Mouse (Mus musculus) bone marrow macrophage, adult 2 months (primary cell): ENCODE results near the gene B630019K06Rik. TPM values are rescaled to one million over a fixed set of nuclear protein-coding genes. Genes with fewer than 3 reads are reported as not detected.

Experiments used
- H3K27ac ChIP-seq: 2 replicates; pipeline ENCODE4 v1.5.1; 2012; ENCODE audit warnings: low read depth, low read length; ENCODE audit not compliant: insufficient read depth
- H3K4me1 ChIP-seq: 2 replicates; pipeline ENCODE4 v1.6.1; 2012; ENCODE audit warnings: low read length; ENCODE audit not compliant: control insufficient read depth, insufficient read depth
- H3K4me3 ChIP-seq: 2 replicates; pipeline ENCODE4 v1.5.1; 2012; ENCODE audit warnings: mild to moderate bottlenecking, low read length, moderate library complexity; ENCODE audit not compliant: insufficient read depth
- CTCF ChIP-seq: IDR thresholded peaks from 2 replicates; pipeline ENCODE4 v1.5.1; 2012; ENCODE audit warnings: low read depth, mild to moderate bottlenecking, low read length, moderate library complexity
- POLR2A ChIP-seq: IDR thresholded peaks from 2 replicates; pipeline ENCODE4 v1.6.1; 2012; ENCODE audit warnings: mild to moderate bottlenecking, low read depth, low read length, borderline replicate concordance
- polyA plus RNA-seq: library from polyadenylated mRNA; stranded (reverse); fragments of >200 nt; gene quantifications from 2 replicates; pipeline ENCODE4 v1.2.4, GENCODE M21; 2012; ENCODE audit not compliant: missing spikeins, insufficient read depth, insufficient read length

B630019K06Rik gene
- polyA plus RNA-seq, 1 experiment: 1.3 TPM

GRCm38 (mm10) chrX:8921080-8921479 lies 28.9 kb downstream of the B630019K06Rik start:
- Histone ChIP-seq H3K4me1 (peaks cover 2% of the 10 kb centered on the region; the same call in 1 of the 2 replicates), H3K27ac (no peak overlapping the region), H3K4me3 (no peak overlapping the region)
- no peak for TF ChIP-seq CTCF
- TF ChIP-seq POLR2A: no peak

- Histone ChIP-seq H3K27ac (no peak overlapping the region), H3K4me1 (no peaks in the 10 kb centered on the region), H3K4me3 (no peak overlapping the region)
- TF ChIP-seq POLR2A (no peak), CTCF (peak; percentile 25; the same call in 1 of the 2 replicates)
These were observed 29.8 kb downstream of the B630019K06Rik start for GRCm38 (mm10) chrX:8921813-8922607.

DNA sequence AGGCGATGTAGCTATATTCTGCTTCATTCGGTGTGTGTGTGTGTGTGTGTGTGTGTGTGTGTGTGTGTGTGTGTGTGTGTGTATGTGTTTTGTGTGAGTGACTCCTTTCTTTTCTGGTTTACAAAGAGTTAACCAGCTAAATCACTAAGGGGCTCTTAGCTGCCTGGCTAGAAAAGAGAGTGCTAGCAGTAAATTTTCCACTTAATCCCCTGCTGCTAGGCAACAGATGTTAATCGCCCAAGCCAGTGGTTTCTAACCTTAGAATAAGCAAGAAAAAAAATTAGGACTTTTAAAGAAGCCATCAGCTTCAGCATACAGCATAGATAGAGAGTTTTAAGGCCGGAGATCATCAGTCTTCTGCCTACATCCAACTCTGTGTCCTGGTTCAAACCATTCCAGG lies 35.1 kb downstream of the B630019K06Rik start:
- TF ChIP-seq POLR2A (no peak), CTCF (no peak)
- Histone ChIP-seq H3K4me3 (no peak overlapping the region), H3K4me1 (no peaks in the 10 kb centered on the region), H3K27ac (no peak overlapping the region)

DNA sequence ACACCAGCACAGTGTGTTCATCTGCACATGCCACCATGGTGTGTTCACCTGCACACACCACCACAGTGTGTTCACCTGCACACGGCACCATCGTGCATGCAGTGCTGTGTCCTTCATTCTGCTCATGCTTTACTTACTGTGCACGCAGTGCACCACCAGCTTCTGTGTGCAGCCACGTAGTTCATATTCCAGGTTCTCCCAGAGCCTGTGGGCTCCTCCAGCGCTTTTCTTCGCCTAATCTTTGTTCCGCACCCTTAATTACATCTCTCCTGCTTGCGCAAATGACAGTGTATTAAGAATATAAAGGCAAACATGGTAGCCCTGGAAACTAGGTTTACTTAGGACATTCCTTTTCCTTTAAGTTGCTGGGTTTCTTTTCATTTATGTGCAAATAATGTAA lies 51.9 kb downstream of the B630019K06Rik start:
- Histone ChIP-seq H3K4me1 (no peaks in the 10 kb centered on the region), H3K27ac (no peak overlapping the region), H3K4me3 (no peak overlapping the region)
- TF ChIP-seq CTCF: no peak
- no peak for TF ChIP-seq POLR2A

Other genes with a start within 250 kb of the B630019K06Rik start
- gene Ssxb8, start 201.5 kb upstream of the B630019K06Rik start, polyA plus RNA-seq: not detected in 2 replicates
- not detected in 2 replicates for gene Ssx9, start 143.9 kb upstream of the B630019K06Rik start, polyA plus RNA-seq
- gene Ssxb5, start 88.7 kb upstream of the B630019K06Rik start, polyA plus RNA-seq: not detected in 2 replicates
- not detected in 2 replicates for gene Gm6592, start 48.4 kb upstream of the B630019K06Rik start, polyA plus RNA-seq
- gene Gm5751, start 18.1 kb upstream of the B630019K06Rik start, polyA plus RNA-seq: not detected in 2 replicates
- not detected in 2 replicates for gene Fthl17b, start 70.6 kb downstream of the B630019K06Rik start, polyA plus RNA-seq
- gene Fthl17c, start 84.2 kb downstream of the B630019K06Rik start, polyA plus RNA-seq: not detected in 2 replicates
- not detected in 2 replicates for gene Fthl17d, start 94.4 kb downstream of the B630019K06Rik start, polyA plus RNA-seq
- gene Fthl17e, start 141.1 kb downstream of the B630019K06Rik start, polyA plus RNA-seq: not detected in 2 replicates
- not detected in 2 replicates for gene Fthl17f, start 170.6 kb downstream of the B630019K06Rik start, polyA plus RNA-seq
- gene 4930402K13Rik, start 212.2 kb downstream of the B630019K06Rik start, polyA plus RNA-seq: not detected in 2 replicates